Mouse (Mus musculus): ENCODE measurements at regions not wholly inside any gene's neighbourhood (a gene's known extent, or its start where the extent isn't known, plus 50 kb on each side); places are given as distances from the start of the nearest gene placed in this dataset.

DNA sequence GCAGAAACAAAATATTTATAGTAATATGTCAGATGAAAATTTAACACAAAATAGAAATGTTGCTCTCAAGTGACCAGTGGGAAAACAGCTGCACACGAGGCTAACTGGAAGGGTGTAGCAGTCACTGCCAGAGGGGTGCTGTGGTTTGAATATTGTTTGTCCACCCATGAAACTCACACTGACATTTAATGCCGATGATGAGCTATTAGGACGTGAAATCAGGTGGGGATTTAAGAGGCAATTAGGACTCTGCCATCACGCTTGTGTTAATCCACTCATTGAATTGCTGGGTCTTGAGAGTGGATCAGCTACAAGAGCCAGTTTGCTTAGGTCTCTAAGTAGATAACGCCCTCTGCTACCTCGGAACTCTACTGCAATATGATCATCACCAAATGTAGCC lies 114.3 kb upstream of the Slc1a3 start:
- TF ChIP-seq CTCF (IDR thresholded peaks at IDR 0.05; ENCODE audit: low read depth), result no peak
- TF ChIP-seq EP300 (optimal IDR thresholded peaks at IDR 0.05), result no peak
